Mouse (Mus musculus) A20 (cell line): Measurements from ENCODE around the gene Defa20.
"Not testable (repeated sequence)": the region's sequence is repeated elsewhere in the genome, so short reads cannot be mapped to it uniquely, and the experiment has no call there.

Source experiments
- DNase-seq: peaks from one replicate; pipeline ENCODE4 v3.0.0-alpha.2; 2011; ENCODE audit warnings: low read depth, low spot score

The Defa20 gene

GRCm38 (mm10) chr8:21508958-21509357, at the start of gene Defa20:
Defa20 (plus strand) TSS chr8:21509258.
- not testable (repeated sequence) for DNase-seq

- DNase-seq, result not testable (repeated sequence)
These were observed 19.7 kb downstream of the Defa20 start, which contains the start of gene Defa32 for GRCm38 (mm10) chr8:21528732-21529131. Defa32 (plus strand) TSS chr8:21529032.
